Mouse (Mus musculus) lung, adult 2 months (tissue): ENCODE measurements around the gene Chdh.

Experiments
- CTCF ChIP-seq: fragments of 200-500 bp; IDR thresholded peaks from 2 replicates; pipeline ENCODE4 v1.5.1; 2011; ENCODE audit warnings: mild to moderate bottlenecking, low read length, control low read depth; ENCODE audit not compliant: insufficient read depth
- POLR2A ChIP-seq: fragments of 200-500 bp; IDR thresholded peaks from 2 replicates; pipeline ENCODE4 v1.6.1; 2011; ENCODE audit warnings: low read depth, mild to moderate bottlenecking, control low read depth, low read length, borderline replicate concordance; ENCODE audit errors: extremely low read depth

DNA sequence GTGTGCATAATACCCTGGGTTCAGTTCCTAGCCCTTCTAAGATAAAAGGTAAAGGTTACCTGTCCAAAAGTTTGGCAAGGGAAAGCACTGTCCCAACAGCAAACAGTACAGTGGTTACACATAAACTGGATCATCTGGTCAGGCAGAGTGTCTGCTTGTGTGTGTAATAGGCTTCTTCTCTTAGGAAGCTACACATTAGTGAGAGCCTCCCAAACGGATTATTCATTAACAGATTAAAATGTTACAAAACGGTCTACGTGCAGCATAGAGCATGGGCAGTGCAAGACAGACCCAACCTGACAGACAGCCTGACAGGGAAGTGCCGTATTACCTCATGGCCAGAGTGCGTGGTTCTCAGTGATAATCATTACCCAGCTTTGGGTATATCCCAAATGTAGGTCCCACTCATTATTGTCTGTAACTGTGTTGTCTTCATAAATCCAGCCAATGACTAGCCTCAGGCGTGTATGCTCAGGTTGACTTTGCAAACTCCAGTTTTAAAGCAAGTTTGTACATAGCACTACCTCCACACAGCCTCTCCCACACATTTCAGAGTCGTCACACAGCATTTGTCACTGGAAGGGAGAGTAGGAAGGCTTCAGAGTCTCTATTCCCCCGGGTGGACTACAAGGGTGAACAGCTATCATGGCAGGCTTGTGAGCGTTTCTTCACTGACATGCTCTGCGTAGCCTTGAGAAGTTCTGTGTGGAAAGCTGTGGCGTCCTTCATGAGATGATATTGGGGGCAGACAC, 12.6 kb upstream of the Chdh start:
- TF ChIP-seq CTCF (no peak), POLR2A (no peak)
